Mouse (Mus musculus): ENCODE results near the gene Dlgap4.

DNA sequence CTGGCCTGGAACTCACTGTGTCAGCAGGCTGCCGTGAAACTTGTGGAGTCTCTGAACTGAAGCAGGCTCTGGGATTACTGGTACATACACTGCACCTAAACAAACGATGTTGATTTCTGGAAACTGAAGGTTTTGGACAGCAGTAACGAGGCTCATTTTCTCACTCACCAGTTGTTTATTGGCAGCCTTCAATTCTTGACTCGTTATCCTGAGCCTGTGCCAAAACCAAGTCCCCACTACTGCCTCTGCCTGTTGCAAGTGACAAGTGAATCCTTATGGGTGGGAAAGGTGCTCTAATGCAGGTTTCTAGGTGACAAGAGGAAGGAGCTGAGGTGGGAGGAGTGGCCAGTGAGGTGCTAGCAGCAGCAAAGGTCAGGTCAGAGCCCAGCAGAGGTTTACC lies 128.5 kb downstream of the Dlgap4 start:
- TF ChIP-seq POLR2A (IDR thresholded peaks at IDR 0.05; ENCODE audit: extremely low read depth, insufficient read depth, low read length): no peak
- no peak for TF ChIP-seq CTCF (IDR thresholded peaks at IDR 0.05; ENCODE audit: extremely low read depth, insufficient read depth, low read length)
